Mouse (Mus musculus): ENCODE measurements around the gene Izumo2.

DNA sequence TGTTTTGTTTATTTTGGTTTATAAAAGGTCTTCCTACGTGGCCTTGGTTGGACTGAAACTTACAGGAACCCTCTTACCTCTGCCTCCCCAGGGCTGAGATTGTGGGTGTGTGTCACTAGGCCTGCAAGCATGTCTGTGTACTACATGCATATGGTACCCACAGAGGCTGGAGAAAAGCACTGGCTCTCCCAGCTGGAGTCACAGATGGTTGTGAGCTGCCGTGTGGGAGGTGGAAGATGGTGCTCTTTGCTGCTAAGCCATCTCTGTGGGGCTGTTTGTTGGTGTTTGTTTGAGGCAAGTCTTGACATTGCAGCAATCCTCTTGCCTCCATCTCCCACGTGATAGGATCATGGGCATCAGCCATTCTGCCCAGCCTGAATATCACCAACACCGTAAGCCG lies 47.3 kb upstream of the Izumo2 start:
- TF ChIP-seq CHD2 (IDR thresholded peaks at IDR 0.05; ENCODE audit: low read length) (no peak), POLR2A (IDR thresholded peaks at IDR 0.05; ENCODE audit: low read depth, low read length) (no peak), CTCF (conservative IDR thresholded peaks at IDR 0.05 in 1 of 2, IDR thresholded peaks at IDR 0.05 in 1 of 2; ENCODE audit: low read depth in 2 of 2, low read length in 2 of 2) (no peak), MEF2A (IDR thresholded peaks at IDR 0.05; ENCODE audit: borderline replicate concordance, low read depth, low read length) (no peak), EP300 (IDR thresholded peaks at IDR 0.05; ENCODE audit: low read length) (no peak), RAD21 (IDR thresholded peaks at IDR 0.05; ENCODE audit: low read depth, low read length) (no peak), MAFK (IDR thresholded peaks at IDR 0.05; ENCODE audit: insufficient replicate concordance, low read length) (no peak), ZNF384 (IDR thresholded peaks at IDR 0.05; ENCODE audit: low read depth, low read length) (no peak), MAZ (IDR thresholded peaks at IDR 0.05; ENCODE audit: low read depth, low read length) (no peak), POLR2AphosphoS2 (IDR thresholded peaks at IDR 0.05; ENCODE audit: low read depth, low read length) (no peak)
